Mouse (Mus musculus): ENCODE data around the gene Vtn.

- no peak for TF ChIP-seq CTCF (IDR thresholded peaks at IDR 0.05; ENCODE audit: low read depth, low read length)
- TF ChIP-seq POLR2A (IDR thresholded peaks at IDR 0.05; ENCODE audit: insufficient read depth, low read length), result no peak
- TF ChIP-seq EP300 (IDR thresholded peaks at IDR 0.05; ENCODE audit: insufficient read depth, low read depth, low read length), result no peak
Observed at GRCm38 (mm10) chr11:78523241-78523955, 24.5 kb downstream of the Vtn start.
